Mouse (Mus musculus): ENCODE measurements around the gene Nsun2. TPM values are rescaled to one million over a fixed set of nuclear protein-coding genes. Genes with fewer than 3 reads are reported as not detected.

The Nsun2 gene
- polyA plus RNA-seq (2012): 66.7 and 86.5 TPM in 2 replicates

DNA sequence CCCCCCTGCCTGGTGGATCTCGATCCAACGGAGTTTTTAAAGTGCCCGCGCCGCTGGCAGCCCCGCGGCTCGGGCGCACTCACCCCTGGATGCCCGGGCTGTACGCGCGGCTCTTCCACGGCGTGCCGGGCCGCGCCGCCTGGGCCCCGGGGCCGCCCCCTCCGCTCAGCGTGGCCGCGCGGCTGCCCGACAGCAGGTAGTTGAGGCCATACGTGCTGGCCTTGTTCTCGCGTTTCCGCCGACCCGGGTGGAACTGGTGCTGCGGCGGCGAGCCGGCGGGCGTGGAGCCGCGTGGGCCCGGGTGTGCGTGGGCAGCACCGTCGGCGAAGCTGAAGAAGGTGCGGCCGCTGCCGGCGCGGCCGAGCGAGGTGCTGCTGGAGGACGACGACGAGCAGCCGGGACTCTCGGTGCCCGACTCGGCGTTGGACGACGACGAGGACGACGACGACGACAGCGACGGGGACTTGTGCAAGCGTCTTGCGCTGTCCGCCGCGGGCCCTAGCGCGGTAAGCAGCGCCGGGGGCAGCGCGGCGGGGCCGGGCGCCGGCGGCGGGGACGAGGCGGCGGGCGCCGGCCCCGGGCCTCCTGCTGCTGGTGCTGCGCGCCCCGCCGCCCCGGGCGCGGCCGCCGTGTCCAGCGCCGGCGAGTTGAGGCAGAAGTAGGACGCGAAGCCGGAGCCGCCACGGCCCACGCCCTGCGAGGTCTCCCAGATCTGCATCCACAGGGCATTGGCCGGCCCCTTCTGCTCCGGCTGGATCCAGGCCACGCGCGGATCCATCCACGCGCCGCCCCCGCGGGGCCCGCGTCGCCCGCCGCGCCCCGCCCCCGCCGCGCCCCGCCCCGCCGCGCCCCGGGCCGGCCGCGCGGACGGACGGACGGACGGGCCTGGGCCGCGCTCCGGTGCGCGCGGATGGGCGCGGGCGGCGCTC lies at the start of gene Nsun2:
Nsun2 (plus strand) TSS at position 342 of the 929 bp plus-strand sequence.

DNA sequence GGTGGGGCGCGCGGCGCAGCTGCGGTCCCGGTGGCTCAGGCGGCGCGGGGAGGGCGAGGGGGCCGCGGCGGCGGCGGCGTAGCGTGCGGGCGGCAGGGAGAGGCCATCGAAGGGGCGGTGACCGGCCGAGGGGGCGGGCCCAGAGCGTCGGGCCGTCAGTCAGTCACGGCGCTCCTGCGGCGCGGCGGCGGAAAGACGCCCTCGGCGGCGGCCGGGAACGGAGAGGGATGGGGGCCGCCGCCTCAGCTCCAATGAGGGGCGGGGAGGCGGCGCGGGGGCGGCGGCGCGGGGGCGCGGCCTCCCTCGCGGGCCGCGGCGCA lies 748 bp downstream of the Nsun2 start, which contains the start of gene Tent4a:
Tent4a (minus strand) TSS at position 284 of the 320 bp plus-strand sequence.

DNA sequence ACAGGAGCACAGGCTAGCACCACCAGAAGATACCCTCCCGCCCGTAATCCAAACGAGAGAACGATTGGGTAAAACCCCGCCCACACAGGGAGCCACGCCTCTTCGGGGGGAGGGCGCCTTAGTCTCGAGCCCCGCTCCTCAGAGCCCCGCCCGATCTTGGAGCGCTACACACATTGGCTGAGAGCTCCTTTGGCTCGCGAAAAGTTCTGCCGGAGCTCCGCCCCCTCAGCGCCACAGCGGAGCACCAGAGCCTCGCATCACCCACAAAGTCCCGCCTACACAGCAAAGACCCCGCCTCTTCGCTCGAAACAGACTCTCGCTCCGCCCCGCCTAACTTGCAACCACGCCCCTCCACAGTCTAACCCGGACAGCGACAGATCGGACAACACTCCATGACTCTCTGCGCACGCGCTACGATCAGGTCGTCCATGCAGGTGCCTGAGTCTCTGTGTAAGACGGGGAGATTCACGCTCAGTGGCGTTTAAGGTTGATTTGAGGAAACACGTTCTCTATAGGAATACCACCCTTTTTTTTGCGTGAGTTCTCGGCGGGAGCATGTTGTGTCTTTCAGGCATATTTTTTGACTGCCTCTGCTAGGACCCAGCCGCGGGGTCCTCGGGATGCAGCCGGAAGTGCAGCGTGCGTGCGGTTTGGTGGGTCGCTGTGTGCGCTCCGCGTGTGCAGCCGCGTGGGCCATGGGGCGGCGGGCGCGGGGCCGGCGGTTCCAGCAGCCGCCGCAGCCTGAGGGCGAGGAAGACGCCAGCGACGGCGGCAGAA lies 78.0 kb downstream of the Nsun2 start, which contains the start of gene Srd5a1:
Srd5a1 (minus strand) TSS at position 45 of the 777 bp plus-strand sequence.

Other genes with a start within 250 kb of the Nsun2 start
- gene Tent4a, start 871 bp downstream of the Nsun2 start, polyA plus RNA-seq (2012): 14.3 and 15.7 TPM in 2 replicates
- gene Srd5a1, start 77.7 kb downstream of the Nsun2 start, polyA plus RNA-seq (2012): 3.3 and 3.4 TPM in 2 replicates
- 0.11 and 0.13 TPM in 2 replicates for gene Ube2ql1, start 206.1 kb downstream of the Nsun2 start, polyA plus RNA-seq (2012)

All from megakaryocyte-erythroid progenitor cell, adult 5 weeks (primary cell).